Mouse (Mus musculus) heart, embryonic 13.5 days (tissue): ENCODE data around the gene Rpl3l. TPM values are rescaled to one million over a fixed set of nuclear protein-coding genes. Genes with fewer than 3 reads are reported as not detected.
"Not testable (repeated sequence)": the region's sequence is repeated elsewhere in the genome, so short reads cannot be mapped to it uniquely, and the experiment has no call there.

Experiments
- ATAC-seq: fragments of 200-750 bp; cut with Nextera tagmentation; 2 replicates; pipeline ENCODE4 v1.8.0; 2017; ENCODE audit warnings: moderate TSS enrichment; ENCODE audit not compliant: insufficient number of reproducible peaks, low FRiP score, low TSS enrichment; ENCODE audit errors: extremely low read depth
- H3K27ac ChIP-seq: fragments of 300-500 bp; sonication (generic); replicated peaks from 2 replicates; pipeline ENCODE4 v1.5.1; 2015; ENCODE audit warnings: moderate library complexity, mild to moderate bottlenecking, inconsistent platforms
- H3K27me3 ChIP-seq: fragments of 300-500 bp; sonication (generic); replicated peaks from 2 replicates; pipeline ENCODE4 v1.6.1; 2015; ENCODE audit warnings: mild to moderate bottlenecking, inconsistent platforms
- H3K36me3 ChIP-seq: fragments of 300-500 bp; sonication (generic); 2 replicates; pipeline ENCODE4 v1.6.1; 2015; ENCODE audit warnings: mild to moderate bottlenecking, inconsistent platforms
- H3K4me1 ChIP-seq: fragments of 300-500 bp; sonication (generic); 2 replicates; pipeline ENCODE4 v1.6.1; 2015; ENCODE audit warnings: inconsistent platforms
- H3K4me2 ChIP-seq: fragments of 300-500 bp; sonication (generic); 2 replicates; pipeline ENCODE4 v1.6.1; 2015; ENCODE audit warnings: inconsistent platforms, mild to moderate bottlenecking, moderate library complexity
- H3K4me3 ChIP-seq: fragments of 300-500 bp; sonication (generic); 2 replicates; pipeline ENCODE4 v1.5.1; 2015; ENCODE audit warnings: moderate library complexity, mild to moderate bottlenecking, inconsistent platforms
- H3K9ac ChIP-seq: fragments of 300-500 bp; sonication (generic); 2 replicates; pipeline ENCODE4 v1.6.1; 2015; ENCODE audit warnings: inconsistent platforms, mild to moderate bottlenecking, moderate library complexity
- H3K9me3 ChIP-seq: fragments of 300-500 bp; sonication (generic); 2 replicates; pipeline ENCODE4 v1.6.1; 2016; ENCODE audit warnings: inconsistent platforms
- WGBS: fragments of 180-500 bp; shearing (Covaris S2); methylation state at CpG from one replicate; pipeline ENCODE4 v1.1.7; 2015; ENCODE audit warnings: mixed read lengths; 5-methylcytosine and 5-hydroxymethylcytosine counted together
- polyA plus RNA-seq: library from polyadenylated mRNA; unstranded; fragments of >200 nt; fragmentation: Nextera tagmentation; extraction: Ambion mirVana; gene quantifications from 2 replicates; pipeline ENCODE4 v1.2.1, GENCODE M21; 2015

The Rpl3l gene
- polyA plus RNA-seq, 1 experiment from 2014 or later, result 0.68 TPM

DNA sequence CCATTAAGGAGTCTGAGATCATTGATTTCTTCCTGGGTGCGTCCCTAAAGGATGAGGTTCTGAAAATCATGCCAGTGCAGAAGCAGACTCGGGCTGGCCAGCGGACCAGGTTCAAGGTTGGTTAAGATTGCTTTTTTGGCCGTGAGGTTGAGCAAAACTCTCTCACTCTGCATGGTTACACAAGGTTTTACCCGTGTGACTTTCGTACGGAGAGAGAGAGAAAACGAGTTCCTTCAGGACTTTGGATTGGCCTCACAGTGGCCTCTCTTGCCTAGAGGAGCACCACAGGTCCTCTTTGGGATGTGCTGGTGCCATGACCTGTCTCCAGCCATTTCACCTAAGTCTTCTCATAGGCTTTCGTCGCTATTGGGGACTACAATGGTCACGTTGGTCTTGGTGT lies 7.0 kb upstream of the Rpl3l start:
- Histone ChIP-seq H3K36me3 (peaks cover 42% of the 10 kb centered on the region), H3K9ac (peak overlapping the region; percentile 95), H3K4me2 (peak overlapping the region; percentile 79), H3K27ac (peak overlapping the region; percentile 82), H3K4me1 (peaks cover 33% of the 10 kb centered on the region), H3K4me3 (peak overlapping the region; percentile 93)
- WGBS, result 2% methylated on average over 11 of the region's 11 CpGs
- not testable (repeated sequence) for H3K27me3 ChIP-seq, H3K9me3 ChIP-seq, ATAC-seq

DNA sequence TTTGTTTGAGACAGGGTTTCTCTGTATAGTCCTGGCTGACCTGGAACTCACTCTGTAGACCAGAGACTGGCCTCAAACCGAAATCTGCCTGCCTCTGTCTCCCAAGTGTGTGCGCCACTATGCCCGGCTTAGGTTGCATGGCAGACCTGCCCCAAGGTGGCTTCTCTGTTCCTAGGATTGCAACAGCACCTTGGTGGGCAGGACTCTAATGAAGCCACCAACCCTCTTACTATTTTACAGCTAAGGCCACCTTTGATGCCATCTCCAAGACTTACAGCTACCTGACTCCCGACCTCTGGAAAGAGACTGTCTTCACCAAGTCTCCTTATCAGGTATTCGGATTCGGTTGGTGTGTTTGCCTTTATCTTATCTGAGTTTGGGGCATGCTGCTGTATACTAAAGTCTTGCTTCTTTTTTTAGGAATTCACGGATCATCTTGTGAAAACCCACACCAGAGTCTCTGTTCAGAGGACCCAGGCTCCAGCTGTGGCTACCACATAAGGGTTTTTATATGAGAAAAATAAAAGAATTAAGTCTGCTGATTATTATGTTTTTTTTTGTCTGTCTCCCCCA lies 6.2 kb upstream of the Rpl3l start:
- Histone ChIP-seq H3K4me2 (peak overlapping the region; percentile 79), H3K4me3 (peak overlapping the region; percentile 93), H3K27ac (0 out of 2 replicates have a peak overlapping the region, but pooled peaks have one; percentile 28), H3K4me1 (peaks cover 33% of the 10 kb centered on the region), H3K36me3 (peaks cover 35% of the 10 kb centered on the region), H3K9ac (peak overlapping the region; percentile 97)
- H3K9me3 ChIP-seq, H3K27me3 ChIP-seq, ATAC-seq: not testable (repeated sequence)
- 29% methylated on average over 7 of the region's 7 CpGs for WGBS

DNA sequence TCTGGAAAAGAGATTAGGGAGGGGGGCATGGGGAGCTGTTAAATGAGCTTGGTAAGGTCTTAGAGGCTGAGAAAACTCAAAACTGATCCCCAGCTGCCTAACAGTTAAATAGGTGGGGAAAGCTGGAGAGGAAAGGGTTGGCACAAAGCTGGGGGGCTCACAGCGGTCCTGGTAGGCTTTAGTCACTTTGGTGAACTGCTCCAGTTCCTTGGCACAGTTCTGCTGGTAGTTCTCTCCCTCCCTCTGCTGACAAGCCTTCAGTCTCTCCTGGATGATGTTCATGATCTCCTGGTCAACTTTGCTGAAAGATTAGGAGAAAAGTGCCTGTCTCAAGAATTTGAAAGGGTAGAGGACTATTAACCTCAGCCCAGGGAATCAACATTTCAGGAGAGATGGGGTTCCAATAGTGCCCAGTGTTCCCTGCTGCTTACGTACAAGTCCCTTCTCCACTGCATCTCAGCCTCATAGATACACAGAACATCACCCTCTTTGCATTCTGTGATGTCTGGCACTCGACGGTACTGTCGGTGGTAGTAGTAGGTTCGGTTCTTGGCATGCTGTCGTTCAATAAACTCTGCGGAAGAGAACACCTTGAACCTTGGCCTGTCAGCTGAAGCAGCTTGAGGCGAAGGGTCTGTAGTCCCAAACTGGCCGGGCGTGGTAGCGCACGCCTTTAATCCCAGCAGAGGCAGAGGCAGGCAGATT lies 5.2 kb upstream of the Rpl3l start:
- 33% methylated on average over 13 of the region's 13 CpGs for WGBS
- Histone ChIP-seq H3K27ac (no peak overlapping the region), H3K36me3 (peaks cover 28% of the 10 kb centered on the region), H3K27me3 (no peaks in the 10 kb centered on the region), H3K9ac (peak overlapping the region; percentile 97), H3K4me3 (peak overlapping the region; percentile 93), H3K4me1 (peaks cover 33% of the 10 kb centered on the region), H3K9me3 (no peaks in the 10 kb centered on the region), H3K4me2 (peak overlapping the region; percentile 79)
- ATAC-seq, result no peak

DNA sequence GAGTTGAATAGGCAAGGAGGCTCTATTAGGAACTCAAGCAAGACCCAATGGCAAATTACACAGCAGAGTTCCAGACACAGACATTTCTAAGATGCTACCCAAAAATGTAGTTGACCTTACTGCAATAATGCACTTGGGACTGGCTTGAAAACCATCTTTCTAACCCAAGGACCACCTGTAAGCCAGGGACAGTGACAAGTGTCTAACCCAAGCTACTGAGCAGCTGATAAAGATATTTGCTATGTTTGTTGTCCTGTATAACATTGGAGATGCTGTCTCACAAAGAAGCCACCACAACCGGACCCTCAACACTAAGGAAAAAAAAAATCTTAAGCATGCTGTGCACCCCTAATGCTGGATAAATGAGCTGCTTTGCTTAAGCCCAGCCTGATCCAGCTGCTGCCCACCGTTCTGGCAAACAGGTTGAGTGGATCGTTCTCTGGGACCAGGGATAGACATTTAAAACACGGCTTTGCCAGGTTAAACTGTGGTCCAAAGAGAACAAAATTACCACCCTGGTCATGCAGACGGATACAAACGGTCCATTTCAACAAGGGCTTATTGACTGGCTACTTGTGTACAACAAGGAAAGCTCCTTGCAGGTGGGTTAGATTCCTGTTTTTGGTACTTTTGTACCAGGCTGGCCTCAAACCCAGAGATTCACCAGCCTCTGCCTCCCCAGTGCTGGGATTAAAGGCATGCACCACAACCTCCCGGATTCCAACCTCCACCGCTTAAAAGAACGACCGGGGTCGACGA lies 4.3 kb upstream of the Rpl3l start:
- 1% methylated on average over 12 of the region's 12 CpGs for WGBS

DNA sequence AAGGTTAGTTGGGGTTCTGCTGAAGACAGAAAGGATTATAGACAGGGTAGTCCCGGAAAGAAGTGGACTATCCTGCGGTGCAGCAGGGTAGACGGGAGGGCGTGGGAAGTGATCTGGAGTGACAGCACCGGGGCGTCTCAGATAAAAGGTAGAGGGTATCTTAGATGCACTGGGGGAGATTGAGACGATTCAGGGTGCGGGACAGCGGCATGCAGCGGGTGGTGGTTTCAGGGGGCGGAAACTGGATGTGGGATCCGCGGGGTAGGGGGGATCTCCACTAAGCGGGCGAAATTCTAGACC lies 3.8 kb upstream of the Rpl3l start:
- Histone ChIP-seq H3K4me3 (peak overlapping the region; percentile 93), H3K4me2 (peak overlapping the region; percentile 79), H3K9ac (peak overlapping the region; percentile 97), H3K27me3 (0 out of 2 replicates have a peak, but pooled peaks cover 3% of the 10 kb centered on the region), H3K27ac (peak overlapping the region; percentile 92), H3K4me1 (peaks cover 29% of the 10 kb centered on the region), H3K9me3 (no peaks in the 10 kb centered on the region), H3K36me3 (peaks cover 21% of the 10 kb centered on the region)
- WGBS, result under 1% methylated on average over 15 of the region's 15 CpGs
- no peak for ATAC-seq

More for the DNA sequence above, 4.3 kb upstream of the Rpl3l start:
- no peak for ATAC-seq
- Histone ChIP-seq H3K4me3 (peak overlapping the region; percentile 93), H3K27me3 (0 out of 2 replicates have a peak, but pooled peaks cover 2% of the 10 kb centered on the region), H3K4me1 (peaks cover 33% of the 10 kb centered on the region), H3K36me3 (peaks cover 23% of the 10 kb centered on the region), H3K27ac (peak overlapping the region; percentile 92), H3K4me2 (peak overlapping the region; percentile 79), H3K9me3 (no peaks in the 10 kb centered on the region), H3K9ac (peak overlapping the region; percentile 97)

DNA sequence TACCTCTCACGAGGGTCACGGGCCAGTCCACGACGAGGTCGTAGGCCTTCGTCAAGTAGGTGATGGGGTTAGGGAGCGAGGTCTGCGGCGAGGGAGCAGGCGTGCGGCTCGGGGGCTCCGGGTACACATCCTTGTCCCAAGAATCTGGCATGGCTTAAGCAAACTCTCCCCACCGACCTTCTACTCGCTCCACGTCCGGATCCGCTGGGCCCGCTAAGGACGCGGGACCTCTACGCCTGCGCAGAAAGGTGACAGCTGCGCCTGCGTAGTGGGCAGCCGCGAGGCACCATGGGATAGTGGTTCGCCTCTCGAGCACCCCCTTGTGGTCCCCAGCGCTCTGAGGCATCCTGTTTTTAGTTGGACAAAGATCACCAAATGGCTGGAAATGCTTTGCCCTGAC lies 3.4 kb upstream of the Rpl3l start, which contains the start of gene Ndufb10:
Gene Ndufb10 (minus strand): TSS at position 295 of the 400 bp plus-strand sequence.
- Histone ChIP-seq H3K4me2 (peak within 1 kb of the TSS; percentile 79), H3K9me3 (no peaks in the 10 kb centered on the region), H3K9ac (peak within 1 kb of the TSS; percentile 97), H3K4me1 (peaks cover 26% of the 10 kb centered on the region), H3K4me3 (peak within 1 kb of the TSS; percentile 93), H3K27me3 (0 out of 2 replicates have a peak, but pooled peaks cover 3% of the 10 kb centered on the region), H3K36me3 (peaks cover 21% of the 10 kb centered on the region), H3K27ac (peak within 1 kb of the TSS; percentile 92)
- under 1% methylated on average over 30 of the region's 30 CpGs for WGBS
- ATAC-seq, result peak; percentile 65

DNA sequence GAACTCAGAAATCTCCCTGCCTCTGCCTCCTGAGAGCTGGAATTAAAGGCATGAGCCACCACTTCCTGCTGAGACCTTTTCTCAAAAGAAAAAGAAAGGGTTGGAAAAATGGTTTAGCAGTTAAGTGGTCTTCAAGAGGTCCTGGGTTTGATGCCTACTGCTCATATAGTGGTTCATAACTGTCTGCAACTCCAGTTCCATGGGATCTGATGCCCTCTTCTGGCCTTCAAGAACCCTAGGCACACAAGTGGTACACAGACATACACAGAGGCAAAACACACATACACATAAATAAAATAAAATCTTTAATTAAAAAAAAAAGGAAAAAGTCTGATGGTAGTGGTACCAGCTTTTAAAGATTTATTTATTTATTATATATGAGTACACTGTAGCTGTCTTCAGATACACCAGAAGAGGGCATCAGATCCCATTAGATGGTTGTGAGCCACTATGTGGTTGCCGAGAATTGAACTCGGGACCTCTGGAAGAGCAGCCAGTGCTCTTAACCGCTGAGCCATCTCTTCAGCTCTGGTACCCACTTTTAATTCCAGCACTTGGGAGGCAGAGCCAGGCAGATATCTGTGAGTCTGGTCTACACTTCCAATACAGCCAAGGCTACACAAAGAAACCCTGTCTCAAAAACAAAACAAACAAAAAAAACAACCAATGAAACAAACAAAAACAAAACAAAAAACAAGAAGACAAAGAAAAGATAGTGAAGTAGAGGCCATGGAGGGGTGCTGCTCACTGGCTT lies 1.8 kb upstream of the Rpl3l start:
- peaks cover 26% of the 10 kb centered on the region for H3K4me1 ChIP-seq
- H3K36me3 ChIP-seq, result peaks cover 17% of the 10 kb centered on the region
- H3K9me3 ChIP-seq, result no peaks in the 10 kb centered on the region
- no peak overlapping the region for H3K4me2 ChIP-seq
- ATAC-seq, result no peak
- no peak overlapping the region for H3K9ac ChIP-seq
- H3K27me3 ChIP-seq, result 0 out of 2 replicates have a peak, but pooled peaks cover 3% of the 10 kb centered on the region
- 60% methylated on average over 3 of the region's 3 CpGs for WGBS
- no peak overlapping the region for H3K4me3 ChIP-seq
- H3K27ac ChIP-seq, result no peak overlapping the region

DNA sequence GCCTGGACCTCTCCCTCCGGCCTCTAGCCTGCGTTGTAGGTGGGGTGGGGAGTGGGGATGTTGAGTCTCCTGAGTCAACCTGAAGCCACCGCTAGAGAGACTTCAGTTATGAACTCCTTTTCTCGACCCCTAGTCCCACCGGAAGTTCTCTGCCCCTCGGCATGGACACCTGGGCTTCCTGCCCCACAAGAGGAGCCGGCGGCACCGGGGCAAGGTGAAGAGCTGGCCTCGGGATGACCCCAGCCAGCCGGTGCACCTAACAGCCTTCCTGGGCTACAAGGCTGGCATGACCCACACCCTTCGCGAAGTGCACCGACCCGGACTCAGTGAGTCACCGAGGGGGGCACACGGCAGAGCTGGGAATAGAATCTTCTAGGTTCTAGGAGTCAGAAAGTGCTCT lies 564 bp downstream of the Rpl3l start:
- no peak overlapping the region for H3K27ac ChIP-seq
- H3K27me3 ChIP-seq, result peaks cover 3% of the 10 kb centered on the region; the same call in 1 of the 2 replicates
- no peak overlapping the region for H3K4me2 ChIP-seq
- H3K36me3 ChIP-seq, result no peaks in the 10 kb centered on the region
- peaks cover 15% of the 10 kb centered on the region for H3K4me1 ChIP-seq
- no peaks in the 10 kb centered on the region for H3K9me3 ChIP-seq
- ATAC-seq, result no peak
- H3K4me3 ChIP-seq, result no peak overlapping the region
- 60% methylated on average over 17 of the region's 17 CpGs for WGBS
- no peak overlapping the region for H3K9ac ChIP-seq

DNA sequence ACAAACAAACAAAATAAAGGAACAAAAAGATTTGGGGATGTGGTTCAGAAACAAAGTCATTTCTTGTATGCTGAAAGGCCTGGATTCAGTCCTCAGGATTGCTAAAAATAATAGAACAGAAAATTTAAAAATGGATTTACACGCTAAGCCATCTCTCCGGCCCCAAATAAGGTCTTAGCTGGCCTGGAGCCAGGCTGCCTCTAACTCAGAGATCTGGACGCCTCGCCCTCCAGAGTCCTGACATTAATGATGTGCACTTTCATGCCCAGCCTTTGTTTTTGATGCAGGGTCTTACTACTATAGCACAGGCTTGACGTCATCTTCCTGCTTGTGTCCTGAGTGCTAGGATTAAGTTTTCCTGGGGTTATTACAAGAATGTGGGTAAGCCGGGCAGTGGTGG lies 1.4 kb downstream of the Rpl3l start:
- Histone ChIP-seq H3K27me3 (peaks cover 3% of the 10 kb centered on the region; the same call in 1 of the 2 replicates), H3K4me2 (no peak overlapping the region), H3K9ac (peak overlapping the region; percentile 2; the same call in 1 of the 2 replicates), H3K27ac (no peak overlapping the region), H3K36me3 (no peaks in the 10 kb centered on the region), H3K4me1 (peaks cover 10% of the 10 kb centered on the region), H3K9me3 (no peaks in the 10 kb centered on the region), H3K4me3 (no peak overlapping the region)
- WGBS, result 60% methylated on average over 6 of the region's 6 CpGs
- no peak for ATAC-seq

DNA sequence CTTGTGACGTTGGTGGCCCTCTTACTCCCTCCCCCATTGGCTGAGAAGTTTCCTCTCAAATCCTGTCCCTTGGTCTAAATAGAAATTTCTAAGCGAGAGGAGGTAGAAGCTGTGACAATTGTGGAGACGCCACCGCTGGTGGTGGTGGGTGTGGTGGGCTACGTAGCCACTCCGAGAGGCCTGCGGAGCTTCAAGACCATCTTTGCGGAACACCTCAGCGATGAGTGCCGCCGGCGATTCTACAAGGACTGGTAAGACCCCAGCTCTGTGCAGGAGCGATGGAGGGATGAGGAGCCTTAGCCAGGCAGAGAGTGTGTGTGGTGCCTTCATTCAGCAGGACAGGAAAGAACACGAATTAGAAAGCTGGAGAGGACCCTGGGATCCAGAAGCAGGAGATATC lies 3.2 kb downstream of the Rpl3l start:
- WGBS, result 80% methylated on average over 14 of the region's 14 CpGs
- Histone ChIP-seq H3K27me3 (peaks cover 3% of the 10 kb centered on the region; the same call in 1 of the 2 replicates), H3K4me1 (peaks cover 15% of the 10 kb centered on the region), H3K36me3 (no peaks in the 10 kb centered on the region), H3K4me3 (no peak overlapping the region), H3K4me2 (no peak overlapping the region), H3K27ac (no peak overlapping the region), H3K9ac (no peak overlapping the region), H3K9me3 (no peaks in the 10 kb centered on the region)
- ATAC-seq, result no peak
